Mouse (Mus musculus) lung, postnatal 36 days (tissue): ENCODE results near the gene Cdk10.
"Not testable (repeated sequence)": the region's sequence is repeated elsewhere in the genome, so short reads cannot be mapped to it uniquely, and the experiment has no call there.

Source experiments
- DNase-seq: peaks from one replicate; pipeline ENCODE4 v3.0.0; 2022; ENCODE audit warnings: mixed read lengths

The Cdk10 gene

GRCm38 (mm10) chr8:123224278-123225266 lies at the start of gene Cdk10:
TSS of gene Cdk10 (plus strand) at chr8:123224842.
- DNase-seq: peak; percentile 96

- peak; percentile 52 for DNase-seq
Measured at GRCm38 (mm10) chr8:123181391-123181790, 43.3 kb upstream of the Cdk10 start.

- DNase-seq: peak; percentile 78
Measured at GRCm38 (mm10) chr8:123185566-123186409, 38.9 kb upstream of the Cdk10 start, which contains the start of gene Dpep1. TSS of gene Dpep1 (plus strand) at chr8:123186242.

DNA sequence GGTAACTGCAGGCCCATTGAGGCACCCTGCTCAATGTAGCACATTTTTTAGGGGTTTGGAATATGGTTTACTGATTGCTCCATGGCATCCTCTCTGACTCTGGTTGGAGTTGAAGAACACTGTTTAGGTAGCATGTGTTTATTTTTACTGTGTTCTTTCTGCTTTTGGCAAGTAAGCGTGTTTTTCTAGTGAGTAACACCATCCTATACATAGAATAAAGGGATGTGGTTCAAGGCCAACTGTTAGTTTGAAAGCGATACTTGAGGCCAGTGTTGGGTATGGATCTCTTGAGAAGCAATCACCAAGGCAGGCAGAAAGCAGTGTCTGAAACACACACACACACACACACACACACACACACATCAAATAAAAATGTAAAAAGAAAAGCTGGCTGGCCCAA lies 36.6 kb upstream of the Cdk10 start:
- no peak for DNase-seq

DNA sequence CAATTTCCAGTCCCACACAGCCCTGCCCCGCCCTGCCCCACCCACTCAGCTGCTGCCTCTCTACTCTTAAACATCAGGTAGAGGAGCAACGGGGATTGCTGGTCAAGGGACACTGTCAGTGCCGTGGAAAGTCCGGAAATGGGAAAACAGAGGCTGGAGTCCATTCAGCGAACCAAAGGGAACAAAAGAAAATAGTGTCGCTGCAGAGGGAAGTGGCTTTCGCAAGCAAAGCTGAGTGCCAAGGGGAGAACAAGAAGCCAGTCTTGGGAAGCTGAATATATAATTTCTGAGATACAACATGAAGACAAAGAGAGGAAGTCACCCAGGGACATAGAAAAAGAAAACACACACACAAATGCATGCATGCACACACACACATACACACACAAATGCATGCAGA lies 35.8 kb upstream of the Cdk10 start:
- DNase-seq: peak; percentile 25

GRCm38 (mm10) chr8:123190678-123191077 lies 34.0 kb upstream of the Cdk10 start:
- DNase-seq: peak; percentile 87

DNA sequence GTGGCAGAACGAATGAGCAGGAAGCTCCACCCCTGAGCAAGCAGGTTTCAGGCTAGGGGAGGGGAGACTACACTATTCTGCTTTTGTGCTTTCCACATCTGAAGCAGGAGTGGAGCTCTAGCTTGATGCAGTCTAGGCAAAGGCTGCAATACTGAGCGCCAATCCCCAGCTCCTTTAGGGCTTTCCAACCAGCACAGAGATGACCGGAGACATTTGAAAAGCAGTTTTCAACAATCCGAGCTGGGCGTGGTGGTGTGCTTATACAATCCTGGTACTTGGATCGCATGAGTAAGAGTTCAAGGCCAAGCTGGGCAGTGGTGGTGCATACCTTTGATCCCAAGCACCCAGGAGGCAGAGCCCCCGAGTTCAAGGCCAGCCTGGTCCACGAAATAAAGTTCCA lies 32.7 kb upstream of the Cdk10 start:
- no peak for DNase-seq

GRCm38 (mm10) chr8:123193771-123194170 lies 30.9 kb upstream of the Cdk10 start:
- no peak for DNase-seq

DNA sequence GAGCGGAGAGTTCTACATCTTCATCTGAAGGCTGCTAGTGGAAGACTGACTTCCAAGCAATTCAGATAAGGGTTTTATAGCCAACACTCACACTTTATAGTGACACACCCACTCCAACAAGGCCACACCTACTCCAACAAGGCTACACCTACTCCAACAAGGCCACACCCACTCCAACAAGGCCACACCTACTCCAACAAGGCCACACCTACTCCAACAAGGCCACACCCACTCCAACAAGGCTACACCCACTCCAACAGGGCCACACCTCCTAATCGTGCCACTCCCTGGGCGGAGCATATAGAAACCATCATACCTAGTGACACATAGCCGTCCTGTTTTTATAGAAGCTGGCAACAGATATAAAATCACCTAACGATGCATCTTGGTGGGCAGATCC lies 27.6 kb upstream of the Cdk10 start:
- DNase-seq: not testable (repeated sequence)

DNA sequence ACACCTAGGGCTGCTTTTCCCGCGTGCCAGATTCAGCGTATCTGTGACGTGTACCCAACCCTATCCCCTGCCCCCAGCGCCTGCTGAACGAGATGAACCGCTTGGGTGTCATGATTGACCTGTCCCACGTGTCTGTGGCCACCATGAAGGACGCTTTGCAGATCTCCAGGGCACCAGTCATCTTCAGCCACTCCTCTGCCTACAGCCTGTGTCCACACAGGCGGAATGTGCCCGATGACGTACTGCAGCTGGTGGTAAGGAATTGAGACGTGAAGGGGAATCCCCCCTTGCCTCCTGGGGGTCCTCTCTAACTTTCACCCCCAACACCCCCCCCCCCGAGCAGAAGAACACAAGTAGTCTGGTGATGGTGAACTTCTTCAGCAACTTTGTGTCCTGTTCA lies 24.8 kb upstream of the Cdk10 start:
- DNase-seq: no peak

DNA sequence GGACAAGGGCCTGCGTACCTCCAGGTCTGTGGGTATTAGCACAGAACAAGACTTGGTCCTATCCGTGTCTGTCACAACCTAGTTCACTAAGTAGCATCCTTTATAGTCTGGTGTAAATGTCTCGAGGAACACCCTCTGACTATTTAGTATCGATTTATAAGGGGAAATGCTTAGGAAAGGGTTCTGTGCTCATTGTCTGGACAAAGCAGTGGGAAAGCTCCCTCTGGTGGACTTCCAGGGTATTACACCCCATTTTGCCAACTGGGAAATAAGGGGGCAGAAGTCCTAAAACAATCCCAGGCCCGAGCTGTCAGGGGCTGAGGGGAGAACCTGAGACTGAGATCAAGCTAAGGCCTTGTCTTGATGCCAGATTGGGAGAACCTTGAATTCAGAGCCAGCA lies 22.4 kb upstream of the Cdk10 start:
- DNase-seq: peak; percentile 77

GRCm38 (mm10) chr8:123203571-123203970 lies 21.1 kb upstream of the Cdk10 start:
- no peak for DNase-seq

DNA sequence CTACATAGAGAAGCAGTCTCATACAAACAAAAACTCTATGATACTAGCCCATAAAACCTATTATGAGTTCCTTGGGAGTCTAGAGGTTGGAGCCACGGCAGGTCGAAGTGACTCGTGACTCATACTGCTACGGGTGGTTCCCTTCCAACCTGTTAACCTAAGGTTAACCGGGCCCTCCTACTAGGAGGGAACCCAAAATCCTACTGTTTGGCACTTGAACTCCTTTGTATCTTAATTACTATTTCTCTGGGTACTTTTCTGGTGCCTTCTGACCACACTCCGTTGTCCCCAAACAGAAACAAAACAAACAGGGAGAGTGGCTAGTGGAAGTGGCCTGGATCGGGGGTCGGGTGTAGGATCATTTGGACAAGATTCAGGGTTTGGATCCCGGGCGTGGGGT lies 12.8 kb upstream of the Cdk10 start:
- no peak for DNase-seq

- DNase-seq: peak; percentile 94
Measured at GRCm38 (mm10) chr8:123212321-123213117, 12.1 kb upstream of the Cdk10 start, which contains the start of the genes Chmp1a and Spata33. TSS of gene Chmp1a (minus strand) at chr8:123212763. TSS of gene Spata33 (plus strand) at chr8:123212832.

DNA sequence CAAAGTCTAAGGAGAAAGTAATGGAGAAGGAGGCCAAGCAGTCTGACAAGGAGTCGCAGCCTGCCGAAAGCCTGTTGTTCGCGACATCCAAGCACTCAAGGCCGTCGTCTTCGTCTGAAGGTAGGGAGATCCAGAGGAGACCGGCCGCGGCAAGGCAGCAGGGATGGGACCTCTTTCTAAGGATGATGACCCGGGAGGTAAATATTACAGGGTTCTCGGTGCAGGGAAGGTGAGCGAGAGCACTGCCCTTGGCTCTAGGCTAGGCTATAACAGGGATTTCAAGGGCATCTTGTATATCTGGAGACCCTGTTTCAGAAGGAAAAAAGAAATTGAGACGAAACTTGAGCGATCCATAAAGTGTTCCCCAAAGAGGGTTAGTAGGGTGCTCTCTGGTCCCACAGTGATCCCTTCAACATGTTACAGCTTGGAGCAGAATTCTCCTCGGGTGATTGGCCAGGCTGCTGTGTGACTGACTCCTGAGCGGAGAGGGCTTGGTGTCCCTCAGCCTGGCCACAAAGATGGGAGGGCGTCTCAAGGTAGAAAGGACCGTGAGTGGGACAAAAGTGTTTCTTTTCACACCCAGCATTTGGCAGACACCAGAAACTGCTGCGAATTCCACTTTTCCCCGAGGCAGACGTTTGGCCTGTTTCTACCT lies 11.4 kb upstream of the Cdk10 start:
- DNase-seq: no peak

DNA sequence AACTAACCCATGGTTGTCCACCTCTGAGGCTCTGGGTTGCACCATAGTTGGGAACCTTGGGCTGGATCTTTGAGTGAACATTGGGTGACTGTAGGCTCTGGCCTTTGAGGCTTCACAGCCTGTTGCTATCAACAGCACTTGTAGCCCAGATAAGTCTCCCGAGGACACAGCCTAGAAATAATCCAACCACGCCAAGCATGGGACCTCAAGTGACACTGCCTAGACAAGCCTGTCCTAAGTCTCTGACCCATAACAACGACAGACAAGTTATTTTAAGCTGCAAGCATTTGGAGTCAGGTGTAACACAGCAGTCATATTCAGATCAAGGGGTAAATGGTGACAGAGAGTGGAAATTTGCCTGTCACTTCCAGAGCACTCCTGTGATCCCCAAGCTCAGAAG lies 9.2 kb upstream of the Cdk10 start:
- DNase-seq: no peak

DNA sequence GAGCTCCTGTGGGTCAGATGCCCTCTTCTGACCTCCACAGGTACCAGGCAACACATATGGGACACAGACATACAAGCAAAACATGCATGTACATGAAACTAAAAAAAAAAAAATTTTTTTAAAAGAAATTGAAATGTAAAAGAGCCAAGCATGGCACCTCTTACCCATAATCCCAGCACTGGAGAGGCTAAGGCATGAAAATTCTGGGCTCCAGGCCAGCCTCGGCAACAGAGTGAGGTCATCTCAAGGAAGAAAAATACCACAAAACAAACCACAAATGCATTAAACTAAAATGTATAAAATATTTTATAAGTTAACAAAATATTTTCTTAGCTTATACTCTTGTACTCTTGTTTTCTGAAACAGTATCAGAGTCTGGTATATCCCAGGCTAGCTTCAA lies 3.7 kb upstream of the Cdk10 start:
- no peak for DNase-seq

GRCm38 (mm10) chr8:123228416-123228815 lies 3.8 kb downstream of the Cdk10 start:
- DNase-seq: no peak

DNA sequence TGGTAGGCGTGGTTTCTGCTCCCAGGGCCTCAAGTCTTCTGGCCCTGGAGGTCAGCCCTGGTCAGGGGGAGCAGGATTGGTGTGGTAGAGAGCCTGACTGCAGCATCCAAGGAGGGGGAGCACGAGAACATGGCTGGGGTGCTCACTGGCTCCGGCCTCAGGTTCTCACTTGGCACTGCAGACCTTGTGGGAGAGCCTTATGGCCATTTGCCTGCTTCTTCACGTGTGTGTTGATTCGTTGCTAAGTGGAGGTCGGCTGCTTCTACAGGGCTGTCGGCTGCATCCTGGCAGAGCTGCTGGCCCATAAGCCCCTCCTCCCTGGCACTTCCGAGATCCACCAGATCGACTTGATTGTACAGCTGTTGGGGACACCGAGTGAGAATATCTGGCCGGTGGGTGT lies 5.7 kb downstream of the Cdk10 start:
- DNase-seq: not testable (repeated sequence)

DNA sequence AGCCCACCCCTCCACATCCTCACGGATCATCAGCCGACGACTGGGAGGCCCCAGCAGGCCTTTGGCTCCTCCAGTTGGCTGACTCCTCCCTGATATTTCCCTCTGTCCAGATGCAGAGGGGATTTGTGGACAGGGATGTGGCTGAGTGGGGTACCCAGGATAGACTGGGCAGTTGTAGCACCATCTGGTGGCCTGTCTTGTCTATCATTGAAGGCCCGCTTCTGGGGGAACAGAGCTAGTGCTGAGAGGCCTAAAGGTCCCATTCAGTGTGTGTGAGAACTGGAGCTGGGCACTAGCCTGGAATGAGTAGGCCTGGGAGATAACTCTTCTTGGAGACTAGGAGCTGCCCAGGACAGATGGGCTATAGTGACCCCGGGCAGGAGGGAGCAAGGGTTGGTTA lies 7.1 kb downstream of the Cdk10 start:
- no peak for DNase-seq

- no peak for DNase-seq
Measured at GRCm38 (mm10) chr8:123232553-123232952, 7.9 kb downstream of the Cdk10 start.

GRCm38 (mm10) chr8:123233300-123233699 lies 8.7 kb downstream of the Cdk10 start:
- DNase-seq: no peak
